Mouse (Mus musculus): ENCODE data around the gene Isoc2b.
A peak's percentile ranks its signal among the peaks of the same experiment; 100 is the strongest.
"Not testable (repeated sequence)": the region's sequence is repeated elsewhere in the genome, so short reads cannot be mapped to it uniquely, and the experiment has no call there.

Gene Isoc2b

GRCm38 (mm10) chr7:4835631-4836327 is 34.3 kb downstream of the Isoc2b start:
- no peak for DNase-seq (ENCODE audit: low spot score)

- DNase-seq (ENCODE audit: low spot score) = no peak
Measured at GRCm38 (mm10) chr7:4830476-4830875, 39.6 kb downstream of the Isoc2b start.

GRCm38 (mm10) chr7:4825365-4825764 is 44.7 kb downstream of the Isoc2b start:
- DNase-seq (ENCODE audit: low spot score) = no peak

DNA sequence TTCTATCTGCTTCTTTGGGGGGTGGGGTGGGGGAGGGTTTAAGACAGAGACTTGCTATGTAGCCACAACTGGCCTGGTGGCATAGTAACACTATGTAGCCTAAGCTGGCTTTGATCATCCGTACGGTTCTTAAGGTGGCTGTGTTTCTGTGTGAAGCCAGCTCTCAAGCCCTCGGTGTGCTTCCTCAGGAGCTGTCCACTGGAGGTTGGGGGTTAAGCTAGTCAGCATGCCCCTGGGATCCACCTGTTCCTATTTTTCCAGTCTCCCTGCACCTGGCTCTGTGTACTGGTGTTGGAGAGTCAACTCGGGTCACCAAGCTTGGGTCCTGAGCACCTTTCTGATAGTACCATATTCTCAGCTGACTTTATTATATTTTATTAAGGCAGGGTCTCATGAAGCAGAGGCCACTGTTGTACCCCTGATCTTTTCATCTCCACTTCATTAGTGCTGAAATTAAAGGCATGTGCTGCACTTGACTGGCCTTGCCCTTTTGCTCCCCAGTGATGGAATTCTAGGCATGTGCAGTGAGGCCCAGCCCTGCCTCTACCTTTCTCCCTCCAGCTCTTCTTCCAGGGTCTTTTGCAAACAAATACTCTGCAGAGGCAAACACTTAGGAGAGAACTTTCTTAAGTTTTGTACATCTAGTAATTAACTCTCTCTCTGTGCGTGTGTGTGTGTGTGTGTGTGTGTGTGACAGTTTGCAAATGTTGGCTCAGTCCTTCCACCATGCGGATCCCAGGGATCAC is 47.7 kb downstream of the Isoc2b start:
- no peak for DNase-seq (ENCODE audit: low spot score)

DNA sequence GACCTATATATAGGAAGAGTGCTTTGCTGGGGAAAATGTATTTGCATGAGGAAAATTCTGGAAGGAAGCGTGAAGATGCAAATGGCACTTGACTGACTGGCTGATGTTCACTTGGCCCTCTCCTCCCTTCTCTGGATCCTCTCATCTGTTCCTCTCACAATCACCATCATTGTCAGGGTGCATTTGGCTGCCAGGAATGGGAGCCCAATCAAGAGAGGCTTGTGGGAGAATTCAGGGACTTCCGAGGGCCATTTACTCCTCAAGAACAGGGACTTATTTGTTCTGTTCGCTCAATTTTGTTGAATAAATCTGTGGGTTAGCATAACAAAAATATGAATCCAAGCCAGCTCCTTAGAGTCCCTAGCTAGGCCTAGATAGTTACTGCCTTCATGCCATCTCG is 48.4 kb downstream of the Isoc2b start:
- DNase-seq (ENCODE audit: low spot score) = no peak

DNA sequence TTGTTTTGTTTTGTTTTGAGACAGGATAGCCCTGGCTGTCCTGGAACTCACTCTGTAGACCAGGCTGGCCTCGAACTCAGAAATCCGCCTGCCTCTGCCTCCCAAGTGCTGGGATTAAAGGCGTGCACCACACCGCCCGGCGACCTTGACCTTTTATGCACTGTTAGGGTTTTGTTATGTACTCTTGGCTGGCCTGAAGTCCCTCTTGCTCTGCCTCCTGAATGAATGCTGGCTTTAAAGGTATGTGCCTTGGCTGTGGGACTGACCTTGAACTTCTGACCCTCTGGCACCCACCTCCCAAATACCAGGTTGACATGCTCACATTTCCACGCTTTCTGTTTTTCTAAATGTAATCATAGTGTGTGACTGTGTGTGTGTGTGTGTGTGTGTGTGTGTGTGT is 49.1 kb downstream of the Isoc2b start:
- DNase-seq (ENCODE audit: low spot score) = not testable (repeated sequence)

DNA sequence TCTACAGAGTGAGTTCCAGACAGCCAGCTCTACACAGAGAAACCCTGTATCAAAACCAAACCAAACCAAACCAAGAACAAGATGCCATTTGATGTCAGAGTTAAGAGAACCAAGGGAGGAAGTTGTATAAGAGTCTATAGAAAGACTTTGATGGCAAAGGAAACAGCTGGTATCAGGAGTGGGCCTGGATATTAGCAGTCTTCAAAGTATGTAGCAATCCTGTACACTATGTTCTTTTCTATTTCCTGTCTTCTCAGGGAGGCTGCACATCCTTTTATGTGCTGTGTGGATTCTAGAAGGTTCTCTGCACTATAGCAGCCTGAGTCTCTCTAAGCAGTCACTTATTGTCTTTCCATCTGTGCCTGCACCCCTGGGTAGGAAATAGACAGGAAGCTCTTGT is 53.5 kb downstream of the Isoc2b start:
- no peak for DNase-seq (ENCODE audit: low spot score)

DNA sequence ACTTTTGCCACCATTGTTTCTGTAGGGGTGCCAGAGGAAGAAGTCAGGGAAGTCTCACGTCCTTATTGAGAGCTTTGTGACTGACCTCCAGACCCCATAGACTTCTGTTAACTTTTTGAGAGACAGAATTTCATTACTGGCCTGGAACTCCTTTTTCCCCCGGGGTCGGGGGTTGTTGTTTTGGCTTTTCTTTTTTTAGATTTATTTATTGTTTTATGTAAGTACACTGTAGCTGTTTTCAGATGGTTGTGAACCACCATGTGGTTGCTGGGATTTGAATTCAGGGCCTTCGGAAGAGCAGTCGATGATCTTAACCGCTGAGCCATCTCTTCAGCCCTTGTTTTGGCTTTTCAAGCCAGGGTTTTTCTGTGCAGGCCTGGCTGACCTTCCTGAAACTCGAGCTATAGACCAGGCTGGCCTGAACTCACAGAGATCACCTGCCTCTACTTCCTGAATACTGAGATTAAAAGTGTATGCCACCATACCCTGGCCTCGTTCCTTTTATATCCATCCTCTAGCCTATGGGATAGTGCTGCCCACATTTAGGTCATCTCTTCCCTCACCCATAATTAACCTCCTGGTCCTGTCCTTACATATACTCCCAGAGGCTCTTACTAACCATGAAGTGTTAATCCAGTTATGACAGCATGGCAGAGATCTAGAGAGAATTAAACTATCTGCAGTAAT is 56.8 kb downstream of the Isoc2b start:
- peak; percentile 22 for DNase-seq (ENCODE audit: low spot score)

- DNase-seq (ENCODE audit: low spot score) = peak; percentile 99
Measured at GRCm38 (mm10) chr7:4812303-4813104, 57.6 kb downstream of the Isoc2b start, which contains the start of gene Ube2s. Ube2s (minus strand) TSS chr7:4812590.

DNA sequence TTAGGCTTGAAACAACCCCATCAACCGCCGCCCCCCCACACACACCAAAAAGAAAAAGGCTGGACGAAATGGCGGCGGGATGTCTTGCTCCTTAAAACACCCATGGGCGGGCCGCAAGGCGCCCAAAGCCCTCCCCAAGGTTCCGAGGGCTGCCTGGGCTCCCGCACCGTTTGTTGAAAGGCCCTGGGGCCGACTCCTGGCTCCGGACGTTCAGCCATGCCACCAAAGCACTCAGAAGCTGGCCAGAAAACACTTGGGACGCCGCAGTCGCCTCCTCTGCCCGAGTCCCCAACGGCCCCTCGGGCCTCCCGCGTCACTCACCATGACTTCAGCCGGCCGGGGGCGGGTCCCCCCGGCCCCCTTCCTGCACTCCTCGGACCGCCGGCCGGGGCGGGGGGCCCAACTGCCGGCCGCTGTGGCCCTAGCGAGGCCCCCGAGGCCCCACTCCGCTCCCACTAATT is 58.2 kb downstream of the Isoc2b start:
- DNase-seq (ENCODE audit: low spot score) = peak; percentile 40

DNA sequence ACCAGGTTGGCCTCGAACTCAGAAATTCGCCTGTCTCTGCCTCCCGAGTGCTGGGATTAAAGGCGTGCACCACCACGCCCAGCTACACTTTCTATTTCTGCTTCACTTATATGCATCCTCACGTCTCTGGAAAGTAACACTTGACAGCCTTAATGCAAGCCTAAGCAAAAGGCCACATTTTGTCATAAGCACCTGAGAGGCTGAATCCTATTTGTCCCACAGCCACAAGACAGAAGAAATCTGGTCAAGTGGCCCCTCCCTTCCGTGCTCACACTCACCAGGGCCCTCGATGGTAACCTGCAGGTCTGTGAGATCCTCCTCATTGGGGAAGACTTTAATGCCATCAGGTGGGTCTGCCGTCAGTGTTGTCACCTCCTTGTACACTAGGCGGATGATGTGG is 58.9 kb downstream of the Isoc2b start:
- not testable (repeated sequence) for DNase-seq (ENCODE audit: low spot score)

DNA sequence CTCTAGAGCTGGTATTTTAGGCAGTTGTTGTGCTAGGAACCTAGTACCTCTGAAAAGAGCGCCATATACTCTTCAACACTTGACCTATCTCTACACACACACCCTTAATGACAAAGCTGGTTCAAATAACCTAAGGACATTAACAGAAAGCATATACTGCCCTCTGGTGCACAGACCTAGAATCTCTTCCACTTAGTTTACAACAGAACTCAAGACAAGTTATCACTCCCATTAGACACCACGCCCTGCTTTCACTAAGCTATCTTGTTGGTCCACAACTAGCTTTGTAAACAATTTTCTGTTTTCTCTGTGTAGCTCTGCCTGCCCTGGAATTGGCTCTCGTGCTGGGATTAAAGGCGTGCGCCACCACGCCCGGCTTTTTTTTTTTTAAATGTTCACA is 63.3 kb downstream of the Isoc2b start:
- peak; percentile 57 for DNase-seq (ENCODE audit: low spot score)

GRCm38 (mm10) chr7:4802247-4802646 is 67.8 kb downstream of the Isoc2b start:
- no peak for DNase-seq (ENCODE audit: low spot score)

- DNase-seq (ENCODE audit: low spot score) = peak; percentile 57
Measured at GRCm38 (mm10) chr7:4795767-4796433, 74.2 kb downstream of the Isoc2b start.
